Mouse (Mus musculus) myocyte (in vitro differentiated cells): Measurements from ENCODE around the gene Lce1a1. TPM values are rescaled to one million over a fixed set of nuclear protein-coding genes. Genes with fewer than 3 reads are reported as not detected.

Source experiments
- H3K27me3 ChIP-seq: one replicate; pipeline ENCODE4 v1.6.1; 2011; ENCODE audit not compliant: control insufficient read depth, insufficient read depth, insufficient read length
- H3K36me3 ChIP-seq: one replicate; pipeline ENCODE4 v1.6.1; 2011; ENCODE audit not compliant: control insufficient read depth, insufficient read depth
- H3K4me2 ChIP-seq: one replicate; pipeline ENCODE4 v1.6.1; 2011; ENCODE audit warnings: low read depth, control low read depth
- H3K4me3 ChIP-seq: one replicate; pipeline ENCODE4 v1.5.1; 2011; ENCODE audit warnings: mild to moderate bottlenecking, control low read depth, moderate library complexity
- H3K79me2 ChIP-seq: one replicate; pipeline ENCODE4 v1.6.1; 2011; ENCODE audit not compliant: control insufficient read depth, insufficient read depth
- H3ac ChIP-seq: one replicate; pipeline ENCODE4 v1.6.1; 2011; ENCODE audit not compliant: control insufficient read depth, insufficient read length
- CEBPB ChIP-seq: IDR thresholded peaks from 2 replicates; pipeline ENCODE4 v1.6.1; 2011; ENCODE audit warnings: mild to moderate bottlenecking, moderate library complexity; ENCODE audit not compliant: poor library complexity, insufficient read depth, severe bottlenecking
- E2F4 ChIP-seq: IDR thresholded peaks from one replicate; pipeline ENCODE4 v1.6.1; 2011; ENCODE audit warnings: mild to moderate bottlenecking, control low read depth, moderate library complexity; ENCODE audit not compliant: insufficient read depth
- MAX ChIP-seq: IDR thresholded peaks from one replicate; pipeline ENCODE4 v1.6.1; 2011; ENCODE audit warnings: low read depth, mild to moderate bottlenecking, control low read depth
- MYOD1 ChIP-seq, 3 experiments: IDR thresholded peaks; one replicate each; pipeline ENCODE4 v1.6.1; 2011; ENCODE audit warnings: control low read depth in 2 of 3, low read depth in 2 of 3, mild to moderate bottlenecking in 2 of 3, moderate library complexity in 1 of 3; ENCODE audit not compliant: insufficient read length in 2 of 3, control insufficient read depth in 1 of 3
- MYOG ChIP-seq, 3 experiments: IDR thresholded peaks; one replicate each; pipeline ENCODE4 v1.6.1; 2011; ENCODE audit warnings: control low read depth in 2 of 3, low read depth in 2 of 3, mild to moderate bottlenecking in 2 of 3; ENCODE audit not compliant: insufficient read length in 2 of 3, control insufficient read depth in 1 of 3, insufficient read depth in 1 of 3
- POLR2A ChIP-seq: IDR thresholded peaks from one replicate; pipeline ENCODE4 v1.6.1; 2011; ENCODE audit warnings: low read depth, mild to moderate bottlenecking, control low read depth, moderate library complexity; ENCODE audit not compliant: insufficient read length
- POLR2AphosphoS2 ChIP-seq: IDR thresholded peaks from one replicate; pipeline ENCODE4 v1.6.1; 2011; ENCODE audit warnings: low read depth, control low read depth; ENCODE audit not compliant: insufficient read length
- REST ChIP-seq: IDR thresholded peaks from one replicate; pipeline ENCODE4 v1.6.1; 2011; ENCODE audit warnings: mild to moderate bottlenecking, control low read depth, moderate library complexity; ENCODE audit not compliant: insufficient read depth, insufficient read length
- SRF ChIP-seq: IDR thresholded peaks from one replicate; pipeline ENCODE4 v1.6.1; 2011; ENCODE audit warnings: low read depth; ENCODE audit not compliant: control insufficient read depth, insufficient read length
- TCF12 ChIP-seq: IDR thresholded peaks from one replicate; pipeline ENCODE4 v1.6.1; 2011; ENCODE audit warnings: mild to moderate bottlenecking, control low read depth; ENCODE audit not compliant: poor library complexity, insufficient read depth, severe bottlenecking
- TCF3 ChIP-seq: IDR thresholded peaks from one replicate; pipeline ENCODE4 v1.6.1; 2011; ENCODE audit warnings: low read depth, control low read depth; ENCODE audit not compliant: insufficient read length
- USF1 ChIP-seq: IDR thresholded peaks from one replicate; pipeline ENCODE4 v1.6.1; 2011; ENCODE audit warnings: low read depth, mild to moderate bottlenecking, control low read depth, moderate library complexity
- polyA plus RNA-seq: library from polyadenylated mRNA; unstranded; fragments of >200 nt; fragmentation: generic; extraction: Trizol; gene quantifications from one replicate; pipeline ENCODE4 v1.2.1, GENCODE M21; 2012; ENCODE audit warnings: missing spikeins

Lce1a1 gene
- polyA plus RNA-seq, 1 experiment = not detected

DNA sequence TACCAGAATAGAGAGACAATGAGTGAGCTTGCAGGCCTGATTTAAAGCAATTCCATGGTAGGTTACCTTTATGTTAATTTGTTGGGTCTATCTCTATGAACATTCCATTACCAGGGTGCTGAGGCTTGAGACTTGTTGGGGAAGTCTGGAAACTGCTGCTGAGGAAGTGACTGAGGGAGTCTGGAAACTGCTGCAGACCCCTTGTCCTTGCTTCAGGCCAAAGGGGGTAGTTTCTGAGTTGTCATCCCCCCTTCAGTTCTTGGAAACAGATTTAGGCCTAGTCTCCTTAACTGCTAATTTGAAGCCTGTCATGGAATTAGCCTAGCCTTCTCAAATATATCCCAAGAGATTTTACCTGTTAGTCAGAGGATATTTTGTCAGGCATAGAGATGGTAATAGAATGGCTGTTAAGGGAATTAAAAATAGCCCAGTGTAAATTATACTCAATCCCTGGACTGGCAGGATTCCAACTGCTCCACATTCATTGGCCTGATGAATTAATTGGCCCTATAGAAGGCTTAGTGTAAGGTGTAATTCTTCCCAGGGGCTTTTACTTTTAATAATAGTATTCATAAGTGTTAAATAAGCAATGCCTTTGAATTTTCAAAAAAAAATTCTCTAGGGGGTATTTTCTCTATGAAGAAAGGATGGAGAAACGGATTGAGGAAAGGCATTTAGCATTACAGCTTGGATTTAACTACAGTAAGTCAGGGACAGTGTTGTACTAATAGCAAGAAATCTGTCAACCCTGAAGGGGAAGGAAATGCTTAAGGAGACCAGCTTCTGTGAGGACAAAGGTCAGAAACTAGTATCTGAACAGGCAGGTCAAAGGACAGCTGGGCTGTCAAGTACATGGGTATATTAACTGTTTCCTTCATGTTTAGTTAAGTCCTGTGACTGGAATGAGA lies 10.1 kb downstream of the Lce1a1 start:
- no peak overlapping the region for H3ac ChIP-seq
- TF ChIP-seq TCF3 (no peak), MYOG (IDR thresholded peaks at IDR 0.05; ENCODE audit: control insufficient read depth in 1 of 3, insufficient read depth in 1 of 3, insufficient read length in 2 of 3, low read depth in 2 of 3) (no peak), MAX (no peak), CEBPB (no peak), MYOD1 (IDR thresholded peaks at IDR 0.05; ENCODE audit: control insufficient read depth in 1 of 3, insufficient read length in 2 of 3, low read depth in 2 of 3) (no peak), REST (no peak), E2F4 (no peak), POLR2AphosphoS2 (no peak), POLR2A (no peak), USF1 (no peak)
- H3K4me3 ChIP-seq = no peak overlapping the region
- H3K27me3 ChIP-seq = no peaks in the 10 kb centered on the region
- H3K36me3 ChIP-seq = no peaks in the 10 kb centered on the region
- H3K79me2 ChIP-seq = no peaks in the 10 kb centered on the region
- H3K4me2 ChIP-seq = no peak overlapping the region

DNA sequence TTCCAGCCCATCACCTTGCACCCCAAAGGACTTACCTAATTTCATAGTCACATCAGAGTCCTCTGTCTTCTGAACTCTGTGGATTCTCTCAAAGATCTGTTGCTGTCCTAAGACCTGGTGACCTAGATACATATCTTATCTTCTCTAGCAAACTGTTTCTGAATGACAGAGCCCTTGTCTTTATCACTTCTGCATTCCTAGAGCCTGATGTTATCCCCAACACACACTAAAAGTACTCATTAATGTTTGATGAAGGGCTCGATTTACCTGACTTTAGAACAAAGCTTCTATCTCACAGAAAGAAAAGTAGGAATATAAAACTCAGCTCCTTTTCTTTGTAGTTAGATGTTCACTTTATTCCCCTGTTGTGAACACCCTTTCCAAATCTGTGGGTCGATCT lies 26.5 kb downstream of the Lce1a1 start, which contains the start of gene Lce6a:
TSS of gene Lce6a (minus strand) at position 101 of the 400 bp plus-strand sequence.
- TF ChIP-seq POLR2AphosphoS2 (no peak), E2F4 (no peak), USF1 (no peak), MAX (no peak), TCF3 (no peak), TCF12 (no peak), POLR2A (no peak), SRF (no peak), CEBPB (no peak)

DNA sequence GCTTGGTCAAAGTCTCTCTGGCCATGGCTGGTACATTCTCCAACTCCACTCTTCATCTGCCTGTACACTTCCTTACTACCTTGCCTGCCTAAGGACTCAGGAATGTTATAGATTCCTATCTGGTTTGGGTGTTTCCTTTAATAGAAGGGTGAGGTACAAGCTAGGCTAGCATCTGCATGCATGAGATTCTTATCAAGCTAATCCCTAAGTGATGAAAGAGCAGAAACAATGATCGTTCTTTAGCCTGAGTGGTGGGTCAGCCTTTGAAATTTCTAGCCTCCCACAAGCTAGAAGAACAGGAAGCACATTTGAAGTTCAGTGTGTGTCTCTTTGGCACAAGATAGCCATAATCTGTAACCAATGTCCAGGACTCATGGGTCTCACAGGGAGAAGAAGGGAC lies 38.3 kb downstream of the Lce1a1 start:
- H3ac ChIP-seq = no peak overlapping the region
- H3K79me2 ChIP-seq = no peaks in the 10 kb centered on the region

More for the DNA sequence above, 26.5 kb downstream of the Lce1a1 start, which contains the start of gene Lce6a:
- H3K27me3 ChIP-seq = no peaks in the 10 kb centered on the region
- no peak within 1 kb of the TSS for H3K4me3 ChIP-seq
- no peak within 1 kb of the TSS for H3K4me2 ChIP-seq
- no peak within 1 kb of the TSS for H3ac ChIP-seq
- no peaks in the 10 kb centered on the region for H3K36me3 ChIP-seq
- H3K79me2 ChIP-seq = no peaks in the 10 kb centered on the region

DNA sequence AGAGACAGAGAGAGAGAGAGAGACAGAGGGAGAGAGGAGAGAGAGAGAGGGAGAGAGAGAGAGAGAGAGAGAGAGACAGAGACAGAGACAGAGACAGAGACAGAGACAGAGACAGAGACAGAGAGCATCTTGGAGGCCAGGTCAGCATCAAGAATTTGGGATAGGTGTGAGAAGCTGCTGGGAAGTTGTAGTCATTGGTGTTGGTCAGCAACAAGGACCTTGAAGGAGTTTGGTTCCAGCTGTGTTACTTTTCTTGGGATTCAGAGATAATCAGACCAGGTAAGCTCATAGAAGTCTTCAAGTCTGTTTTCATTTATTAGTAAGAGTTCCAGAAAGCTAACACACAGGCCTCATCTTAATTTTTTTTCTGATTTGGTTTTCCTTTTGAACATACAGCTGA lies 40.7 kb downstream of the Lce1a1 start, which contains the start of gene 2210017I01Rik:
TSS of gene 2210017I01Rik (minus strand) at position 101 of the 400 bp plus-strand sequence.
- Histone ChIP-seq H3K4me3 (no peak within 1 kb of the TSS), H3K79me2 (no peaks in the 10 kb centered on the region), H3K36me3 (no peaks in the 10 kb centered on the region), H3K27me3 (no peaks in the 10 kb centered on the region), H3K4me2 (no peak within 1 kb of the TSS), H3ac (no peak within 1 kb of the TSS)
- no peak for TF ChIP-seq REST

More for the DNA sequence above, 38.3 kb downstream of the Lce1a1 start:
- no peak overlapping the region for H3K4me2 ChIP-seq
- no peaks in the 10 kb centered on the region for H3K27me3 ChIP-seq
- no peak for TF ChIP-seq POLR2AphosphoS2
- TF ChIP-seq SRF = no peak
- no peak for TF ChIP-seq MAX
- TF ChIP-seq TCF3 = no peak
- TF ChIP-seq MYOG (IDR thresholded peaks at IDR 0.05; ENCODE audit: control insufficient read depth in 1 of 3, insufficient read depth in 1 of 3, insufficient read length in 2 of 3, low read depth in 2 of 3) = no peak
- no peak for TF ChIP-seq POLR2A
- no peak for TF ChIP-seq REST
- no peak for TF ChIP-seq TCF12
- TF ChIP-seq E2F4 = no peak
- no peak for TF ChIP-seq USF1
- no peak for TF ChIP-seq MYOD1 (IDR thresholded peaks at IDR 0.05; ENCODE audit: control insufficient read depth in 1 of 3, insufficient read length in 2 of 3, low read depth in 2 of 3)
- H3K36me3 ChIP-seq = no peaks in the 10 kb centered on the region
- H3K4me3 ChIP-seq = no peak overlapping the region

DNA sequence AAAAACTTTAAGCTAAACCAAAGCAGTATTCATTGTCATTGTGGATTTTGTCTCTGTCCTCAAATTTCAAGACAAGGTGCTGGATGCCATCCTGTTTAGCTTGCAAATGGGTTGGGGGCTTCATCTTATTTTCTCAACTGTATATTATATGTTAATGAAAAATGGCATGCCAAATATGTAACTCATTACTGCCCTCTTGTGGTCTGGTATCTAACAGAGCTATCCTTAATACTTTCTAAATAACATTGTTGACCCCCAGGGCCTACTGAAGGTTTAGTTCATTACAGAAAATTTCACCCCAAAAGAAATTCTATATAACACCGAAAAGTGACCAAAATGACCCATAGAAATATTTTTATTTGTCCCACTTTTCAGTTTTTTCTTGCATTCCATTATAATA lies 45.9 kb downstream of the Lce1a1 start:
- H3K36me3 ChIP-seq = no peaks in the 10 kb centered on the region
- H3ac ChIP-seq = no peak overlapping the region
- H3K27me3 ChIP-seq = no peaks in the 10 kb centered on the region
- TF ChIP-seq E2F4 = no peak
- no peak for TF ChIP-seq CEBPB
- TF ChIP-seq MYOD1 (IDR thresholded peaks at IDR 0.05; ENCODE audit: control insufficient read depth in 1 of 3, insufficient read length in 2 of 3, low read depth in 2 of 3) = no peak
- no peak for TF ChIP-seq USF1
- no peak for TF ChIP-seq POLR2AphosphoS2
- no peak for TF ChIP-seq POLR2A
- no peak for TF ChIP-seq MAX
- TF ChIP-seq SRF = no peak
- no peak for TF ChIP-seq REST
- H3K4me3 ChIP-seq = no peak overlapping the region
- no peak overlapping the region for H3K4me2 ChIP-seq
- no peaks in the 10 kb centered on the region for H3K79me2 ChIP-seq
